Mouse (Mus musculus) layer of hippocampus, adult 2 months (tissue): ENCODE data around the gene Disp3. TPM values are rescaled to one million over a fixed set of nuclear protein-coding genes. Genes with fewer than 3 reads are reported as not detected.

Experiments
- DNase-seq, 2 experiments: peaks; one replicate each; pipeline ENCODE4 v3.0.0; 2022; ENCODE audit warnings: low spot score in 2 of 2
- H3K27ac ChIP-seq: fragments of 200-600 bp; 2 replicates; pipeline ENCODE4 v1.8.1; 2022
- H3K4me3 ChIP-seq: fragments of 200-600 bp; 2 replicates; pipeline ENCODE4 v1.8.1; 2022; ENCODE audit warnings: mild to moderate bottlenecking
- CTCF ChIP-seq: fragments of 200-600 bp; conservative IDR thresholded peaks from 2 replicates; pipeline ENCODE4 v1.8.1; 2022; ENCODE audit warnings: antibody characterized with exemption, mild to moderate bottlenecking, moderate library complexity
- total RNA-seq, 2 experiments: library from RNA; stranded (reverse); gene quantifications; 2 replicates each; pipeline ENCODE4 v1.2.3; 2021

Gene Disp3
- total RNA-seq, 2 experiments from 2014 or later = 38.9 to 40.7 TPM

DNA sequence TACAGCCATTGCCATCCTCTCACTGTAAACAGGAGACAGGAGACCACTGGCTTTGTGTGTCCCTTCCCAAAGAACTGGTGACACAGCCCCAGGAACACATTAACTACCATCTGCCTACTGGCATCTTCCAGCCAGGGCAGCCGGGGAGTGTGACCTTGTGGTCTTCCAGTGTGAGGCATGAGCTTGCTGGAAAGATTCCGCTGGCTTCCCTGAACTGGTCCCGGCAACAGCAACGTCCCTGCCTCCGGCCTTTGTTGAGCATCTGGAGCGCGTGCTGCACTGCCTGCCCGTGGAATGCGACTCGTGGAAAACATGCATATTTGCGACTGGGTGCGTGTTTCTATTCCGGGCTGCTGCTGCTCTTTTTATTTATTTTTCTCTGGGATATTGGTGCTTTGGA lies 3.5 kb downstream of the Disp3 start:
- no peak for DNase-seq
- Histone ChIP-seq H3K27ac (peak overlapping the region; percentile 94), H3K4me3 (peak overlapping the region; percentile 75)
- TF ChIP-seq CTCF = no peak

- DNase-seq = no peak
- no peak for TF ChIP-seq CTCF
- H3K4me3 ChIP-seq = no peak overlapping the region
- H3K27ac ChIP-seq = peak overlapping the region; percentile 57; the same call in 1 of the 2 replicates
Measured at GRCm38 (mm10) chr4:148276816-148277491, 10.8 kb downstream of the Disp3 start.

DNA sequence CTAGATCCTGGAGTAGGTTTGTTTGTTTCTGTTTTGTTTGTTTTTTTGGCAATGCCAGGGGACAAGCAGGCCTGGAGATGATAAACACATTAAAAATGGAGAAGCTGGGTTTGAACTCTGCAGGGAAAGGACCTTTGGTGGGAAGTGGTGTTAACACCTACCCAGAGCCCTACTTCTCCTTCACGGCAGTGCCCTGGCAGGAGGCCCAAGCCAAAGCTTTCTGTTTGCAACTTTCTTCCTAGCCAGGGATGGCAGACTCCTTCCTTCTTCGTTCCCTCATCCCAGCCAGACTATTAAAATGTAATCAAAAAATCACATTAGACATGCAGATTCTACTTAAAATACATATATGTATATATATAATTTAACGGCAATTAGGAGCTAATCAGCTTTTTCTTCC lies 13.1 kb downstream of the Disp3 start:
- Histone ChIP-seq H3K4me3 (no peak overlapping the region), H3K27ac (no peak overlapping the region)
- TF ChIP-seq CTCF = no peak
- DNase-seq = no peak

DNA sequence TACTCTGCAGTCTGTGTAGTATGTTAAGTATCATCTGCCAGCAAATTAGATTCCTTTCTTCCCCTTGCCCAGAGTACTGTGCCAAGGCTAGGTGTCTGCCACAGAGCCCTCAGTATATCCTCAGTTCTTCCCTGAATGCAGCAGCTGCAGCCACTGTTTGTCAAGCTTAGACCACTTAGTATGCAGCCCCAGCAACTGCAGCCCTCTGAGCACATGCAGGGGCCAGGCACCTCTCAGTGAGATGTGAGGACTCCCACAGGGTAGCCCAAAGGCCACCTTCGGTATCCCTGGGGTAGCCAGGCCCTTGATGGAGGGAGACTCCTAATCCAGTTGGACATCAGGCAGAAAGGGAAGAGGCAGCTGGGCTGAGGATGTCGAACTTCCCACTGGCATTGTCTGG lies 14.5 kb downstream of the Disp3 start:
- H3K4me3 ChIP-seq = no peak overlapping the region
- TF ChIP-seq CTCF = no peak
- DNase-seq = no peak
- H3K27ac ChIP-seq = no peak overlapping the region

DNA sequence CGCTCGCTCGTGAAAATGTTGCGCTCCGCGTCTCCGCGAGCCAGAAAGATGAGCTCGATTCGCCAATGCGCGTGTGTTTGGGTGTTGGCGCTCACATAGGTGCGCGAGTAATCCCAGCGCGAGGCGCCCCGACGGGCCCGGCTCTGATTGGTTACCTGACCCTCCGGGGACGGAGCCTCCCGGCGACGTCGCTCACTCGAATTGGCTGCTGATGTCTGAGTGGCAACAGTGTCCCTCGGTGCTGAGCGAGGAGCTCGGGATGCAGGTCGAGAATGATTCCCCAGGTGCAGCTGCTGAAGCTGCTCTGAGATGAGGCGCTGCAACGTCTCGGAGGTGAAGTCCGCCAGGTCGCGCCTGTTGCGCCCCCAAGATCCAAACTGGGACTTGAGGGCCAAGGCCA lies 16.1 kb downstream of the Disp3 start:
- TF ChIP-seq CTCF = no peak
- Histone ChIP-seq H3K27ac (no peak overlapping the region), H3K4me3 (no peak overlapping the region)
- no peak for DNase-seq

GRCm38 (mm10) chr4:148266973-148267507 lies 20.7 kb downstream of the Disp3 start:
- Histone ChIP-seq H3K4me3 (no peak overlapping the region), H3K27ac (no peak overlapping the region)
- no peak for DNase-seq
- TF ChIP-seq CTCF = peak; percentile 50

- DNase-seq = no peak
- Histone ChIP-seq H3K4me3 (no peak overlapping the region), H3K27ac (no peak overlapping the region)
- TF ChIP-seq CTCF = no peak
Measured at GRCm38 (mm10) chr4:148259941-148260340, 27.8 kb downstream of the Disp3 start.

DNA sequence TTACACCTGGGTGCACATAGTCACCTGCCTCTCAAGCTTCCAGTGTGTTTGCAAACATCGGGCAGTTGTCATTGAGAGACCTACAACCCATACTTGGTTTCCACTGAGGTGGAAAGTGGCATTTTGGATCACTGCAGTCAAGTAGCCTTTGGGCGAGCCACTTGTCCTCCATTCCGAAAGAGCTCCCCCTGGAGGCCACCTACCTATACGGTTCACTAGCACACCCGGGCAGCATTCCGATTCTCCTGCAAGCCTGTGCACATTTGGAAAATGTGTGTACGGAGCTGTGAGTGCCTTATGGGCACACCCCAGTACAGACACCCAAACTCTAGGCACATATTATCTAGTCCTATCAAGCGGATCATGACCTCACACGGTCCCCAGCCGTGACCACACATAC lies 38.4 kb downstream of the Disp3 start:
- no peak overlapping the region for H3K27ac ChIP-seq
- peak; percentile 72 for TF ChIP-seq CTCF
- peak in 1 of 2 experiments; percentile 39 for DNase-seq
- H3K4me3 ChIP-seq = no peak overlapping the region

DNA sequence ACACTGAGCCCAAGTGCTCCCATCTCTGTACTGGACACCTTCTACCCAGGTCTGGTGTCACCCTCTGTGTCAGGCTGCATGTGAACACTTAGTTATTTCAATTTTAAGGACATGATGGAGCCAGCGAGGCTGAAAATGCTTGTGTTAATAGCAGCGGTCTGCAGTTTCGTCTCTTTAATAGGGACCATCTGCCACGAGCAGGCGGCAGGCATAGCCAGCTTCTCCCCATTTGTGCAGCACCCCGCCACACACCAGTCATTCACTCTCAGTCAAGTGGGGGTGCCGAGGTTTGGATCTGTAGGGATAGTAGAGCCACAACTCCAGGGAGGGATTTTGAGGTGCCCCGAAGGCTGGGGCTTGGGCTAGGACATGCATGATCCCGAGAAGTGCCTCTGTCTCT lies 47.4 kb downstream of the Disp3 start:
- H3K27ac ChIP-seq = peak overlapping the region; percentile 81
- peak; percentile 64 to 67 for DNase-seq
- no peak for TF ChIP-seq CTCF
- H3K4me3 ChIP-seq = no peak overlapping the region

DNA sequence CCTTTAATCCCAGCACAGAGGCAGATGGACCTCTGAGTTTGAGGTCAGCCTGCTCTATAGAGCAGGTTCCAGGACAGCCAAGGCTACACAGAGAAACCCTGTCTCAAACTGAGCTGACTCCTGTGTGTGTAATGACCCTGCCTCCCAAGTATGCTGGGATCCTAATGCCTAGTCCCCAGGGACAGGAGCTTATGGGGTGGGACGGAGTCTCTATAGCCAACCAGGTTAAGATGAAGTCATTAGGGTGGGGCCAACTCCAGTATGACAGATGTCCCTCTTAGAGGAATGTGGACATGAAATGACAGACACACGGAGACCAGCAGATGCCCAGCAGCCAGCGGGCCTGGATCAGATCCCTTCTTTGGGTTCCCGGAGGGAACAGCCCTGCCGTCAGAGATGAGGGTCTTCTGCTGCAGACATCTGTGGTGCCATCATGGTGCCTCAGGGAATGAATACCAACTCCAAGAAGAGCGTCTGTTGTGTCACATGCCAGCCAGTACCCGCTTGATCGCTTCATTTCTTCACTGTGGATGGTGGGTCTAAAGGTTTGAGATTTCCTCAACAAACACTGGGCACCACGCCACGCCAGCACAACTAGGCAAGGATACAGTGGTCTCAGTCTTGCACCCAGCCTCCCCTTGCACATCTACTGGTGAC lies 48.2 kb downstream of the Disp3 start:
- Histone ChIP-seq H3K4me3 (no peak overlapping the region), H3K27ac (peak overlapping the region; percentile 81)
- no peak for TF ChIP-seq CTCF
- peak in 1 of 2 experiments; percentile 54 for DNase-seq

GRCm38 (mm10) chr4:148238919-148239318 lies 48.8 kb downstream of the Disp3 start:
- no peak for DNase-seq
- Histone ChIP-seq H3K4me3 (no peak overlapping the region), H3K27ac (peak overlapping the region; percentile 81)
- no peak for TF ChIP-seq CTCF

DNA sequence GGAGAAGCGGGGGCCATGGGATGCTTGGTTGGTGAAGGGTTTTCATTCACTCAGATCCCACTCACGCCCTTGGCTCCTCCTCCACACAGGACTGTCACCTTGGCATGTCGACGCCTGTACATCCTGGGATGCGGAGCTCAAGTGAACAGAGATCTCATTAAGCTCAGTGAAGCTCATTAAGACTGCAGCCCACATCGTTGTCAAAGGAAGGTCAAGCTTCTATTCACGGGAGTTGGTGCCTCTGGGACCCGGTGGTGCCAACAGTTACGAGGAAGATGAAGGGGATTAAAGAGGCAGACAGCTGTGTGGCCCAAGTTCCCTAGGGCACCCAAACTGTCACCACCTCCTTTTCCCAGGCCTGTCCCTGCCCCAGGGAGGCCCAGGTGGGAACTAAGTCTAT lies 49.5 kb downstream of the Disp3 start:
- no peak for TF ChIP-seq CTCF
- H3K27ac ChIP-seq = peak overlapping the region; percentile 39; the same call in 1 of the 2 replicates
- no peak for DNase-seq
- H3K4me3 ChIP-seq = no peak overlapping the region

DNA sequence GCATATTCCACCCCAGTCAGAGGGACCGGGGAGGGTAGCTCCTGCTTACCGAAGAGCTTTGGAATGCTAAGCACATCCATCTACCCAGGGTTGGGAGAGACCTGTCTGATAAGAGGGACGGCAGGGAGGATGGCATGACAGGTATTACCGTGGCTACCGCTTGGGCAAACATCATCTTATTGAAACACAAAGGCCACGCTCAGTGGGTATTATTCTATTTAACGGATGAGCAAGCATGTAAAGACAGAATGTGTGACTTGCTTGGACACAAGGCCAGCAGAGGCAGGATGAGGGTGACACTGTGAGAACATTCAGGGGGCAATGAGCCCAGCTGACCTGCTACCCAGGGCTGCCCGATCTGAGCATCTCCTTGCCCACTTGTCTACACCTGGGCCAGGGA lies 51.1 kb downstream of the Disp3 start:
- DNase-seq = no peak
- Histone ChIP-seq H3K27ac (no peak overlapping the region), H3K4me3 (no peak overlapping the region)
- no peak for TF ChIP-seq CTCF

DNA sequence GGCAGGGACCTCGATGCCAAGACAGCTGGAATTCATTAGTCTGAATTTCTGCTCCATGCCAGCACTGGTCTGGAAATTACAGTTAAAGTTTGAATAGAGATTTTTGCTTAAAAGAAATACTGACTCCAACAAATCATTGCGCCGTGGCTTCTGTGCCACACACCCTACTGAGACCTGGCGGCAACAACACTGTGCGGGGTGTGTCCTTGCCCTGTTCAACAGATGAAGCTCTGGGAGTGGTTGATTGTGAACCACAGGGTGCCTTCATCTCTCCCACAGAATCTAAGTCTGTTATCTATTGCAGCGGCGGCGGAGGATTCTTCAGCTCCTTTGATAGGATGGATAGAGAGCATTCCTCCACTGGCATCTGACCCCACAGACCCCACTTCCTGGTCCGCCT lies 54.7 kb downstream of the Disp3 start:
- TF ChIP-seq CTCF = no peak
- no peak for DNase-seq
- Histone ChIP-seq H3K4me3 (no peak overlapping the region), H3K27ac (no peak overlapping the region)
